Mouse (Mus musculus) forebrain, embryonic 15.5 days (tissue): ENCODE results near the gene Spindoc. TPM values are rescaled to one million over a fixed set of nuclear protein-coding genes. Genes with fewer than 3 reads are reported as not detected.

ENCODE experiments used
- ATAC-seq: fragments of 200-750 bp; cut with Nextera tagmentation; replicated peaks from 2 replicates; pipeline ENCODE4 v1.8.0; 2017; ENCODE audit warnings: mild to moderate bottlenecking, moderate TSS enrichment, moderate library complexity
- H3K27ac ChIP-seq: fragments of 300-500 bp; sonication (generic); replicated peaks from 2 replicates; pipeline ENCODE4 v1.5.1; 2015; ENCODE audit warnings: mild to moderate bottlenecking, inconsistent platforms
- H3K27me3 ChIP-seq: fragments of 300-500 bp; sonication (generic); 2 replicates; pipeline ENCODE4 v1.6.1; 2015; ENCODE audit warnings: inconsistent platforms
- H3K36me3 ChIP-seq: fragments of 300-500 bp; sonication (generic); 2 replicates; pipeline ENCODE4 v1.6.1; 2015; ENCODE audit warnings: mild to moderate bottlenecking, inconsistent platforms
- H3K4me1 ChIP-seq: fragments of 300-500 bp; sonication (generic); 2 replicates; pipeline ENCODE4 v1.6.1; 2015; ENCODE audit warnings: inconsistent platforms
- H3K4me2 ChIP-seq: fragments of 300-500 bp; sonication (generic); replicated peaks from 2 replicates; pipeline ENCODE4 v1.6.1; 2015; ENCODE audit warnings: mild to moderate bottlenecking, inconsistent platforms
- H3K4me3 ChIP-seq: fragments of 300-500 bp; sonication (generic); 2 replicates; pipeline ENCODE4 v1.5.1; 2015; ENCODE audit warnings: mild to moderate bottlenecking, inconsistent platforms
- H3K9ac ChIP-seq: fragments of 300-500 bp; sonication (generic); replicated peaks from 2 replicates; pipeline ENCODE4 v1.6.1; 2015; ENCODE audit warnings: mild to moderate bottlenecking, inconsistent platforms
- H3K9me3 ChIP-seq: fragments of 300-500 bp; sonication (generic); 2 replicates; pipeline ENCODE4 v1.6.1; 2016; ENCODE audit warnings: inconsistent platforms
- WGBS: fragments of 180-500 bp; shearing (Covaris S2); methylation state at CpG from one replicate; pipeline ENCODE4 v1.1.7; 2015; ENCODE audit warnings: mixed read lengths; 5-methylcytosine and 5-hydroxymethylcytosine counted together
- polyA plus RNA-seq: library from polyadenylated mRNA; unstranded; fragments of >200 nt; fragmentation: Nextera tagmentation; extraction: Ambion mirVana; gene quantifications from 2 replicates; pipeline ENCODE4 v1.2.1, GENCODE M21; 2015

Gene Spindoc
- polyA plus RNA-seq, 1 experiment from 2014 or later, result 43.9 TPM

DNA sequence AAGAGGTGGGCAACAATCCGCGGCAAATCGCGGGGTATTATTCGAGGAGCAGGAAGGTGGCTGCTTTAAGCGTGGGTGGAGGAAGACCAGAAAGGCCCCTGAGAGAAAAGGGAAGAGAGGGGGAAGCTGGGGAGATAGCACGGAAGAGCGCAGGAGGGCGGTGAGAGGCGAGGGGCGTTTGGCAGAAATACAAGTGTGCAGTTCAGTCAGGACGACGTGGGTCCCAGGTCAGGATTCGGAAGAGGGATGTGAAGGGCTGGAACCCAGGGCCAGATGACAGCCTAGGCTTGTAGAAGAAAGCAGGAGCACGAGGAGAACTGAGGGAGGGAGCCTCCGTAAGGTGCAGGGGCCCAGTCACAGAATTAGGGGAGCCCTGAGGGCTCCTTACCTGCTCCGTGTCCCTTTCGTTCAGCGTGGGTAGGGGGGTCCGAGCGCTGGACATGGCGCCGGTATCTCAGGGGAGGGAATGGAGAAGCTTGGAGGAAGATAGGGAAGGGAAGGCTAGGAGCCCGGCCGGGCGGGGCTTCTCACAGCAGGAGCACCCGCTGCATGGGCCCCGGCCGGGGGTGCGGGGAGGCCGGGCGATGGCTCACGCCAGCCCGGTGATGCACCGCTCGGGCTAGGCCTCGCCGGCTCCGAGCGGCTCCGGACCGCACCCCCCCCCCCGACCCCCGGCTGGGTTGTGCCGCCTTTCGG, 41.9 kb downstream of the Spindoc start:
- H3K4me3 ChIP-seq, result peak overlapping the region; percentile 95
- no peaks in the 10 kb centered on the region for H3K36me3 ChIP-seq
- H3K9me3 ChIP-seq, result no peaks in the 10 kb centered on the region
- under 1% methylated on average over 33 of the region's 46 CpGs for WGBS
- peak overlapping the region; percentile 99 for H3K9ac ChIP-seq
- peaks cover 52% of the 10 kb centered on the region for H3K4me1 ChIP-seq
- peak; percentile 84 for ATAC-seq
- peak overlapping the region; percentile 88 for H3K4me2 ChIP-seq
- no peaks in the 10 kb centered on the region for H3K27me3 ChIP-seq
- peak overlapping the region; percentile 90 for H3K27ac ChIP-seq

DNA sequence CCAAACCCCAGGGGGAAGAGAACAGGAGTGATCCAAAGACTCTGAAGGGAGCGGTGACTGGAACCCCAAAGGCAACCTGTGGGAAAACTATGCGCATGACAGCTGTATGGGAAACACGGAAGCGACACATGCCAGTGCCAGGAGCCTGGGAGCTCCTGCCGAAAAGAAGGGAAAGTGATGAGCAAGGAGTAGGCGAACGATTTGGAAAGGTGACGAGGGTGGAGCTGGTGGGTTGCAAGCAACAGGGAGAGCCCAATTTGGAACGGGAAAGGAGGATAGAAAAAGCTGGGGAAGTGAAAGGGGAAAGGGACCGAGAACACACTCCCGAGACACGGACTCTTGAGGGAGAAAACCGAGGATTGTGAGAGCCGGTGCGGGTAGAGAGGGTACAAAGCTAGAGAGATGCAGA, 42.4 kb downstream of the Spindoc start:
- ATAC-seq, result no peak
- Histone ChIP-seq H3K4me2 (peak overlapping the region; percentile 88), H3K9me3 (no peaks in the 10 kb centered on the region), H3K36me3 (no peaks in the 10 kb centered on the region), H3K9ac (peak overlapping the region; percentile 99), H3K4me3 (peak overlapping the region; percentile 95), H3K4me1 (peaks cover 54% of the 10 kb centered on the region), H3K27me3 (no peaks in the 10 kb centered on the region), H3K27ac (peak overlapping the region; percentile 90; the same call in 1 of the 2 replicates)
- WGBS, result 2% methylated on average over 15 of the region's 15 CpGs

DNA sequence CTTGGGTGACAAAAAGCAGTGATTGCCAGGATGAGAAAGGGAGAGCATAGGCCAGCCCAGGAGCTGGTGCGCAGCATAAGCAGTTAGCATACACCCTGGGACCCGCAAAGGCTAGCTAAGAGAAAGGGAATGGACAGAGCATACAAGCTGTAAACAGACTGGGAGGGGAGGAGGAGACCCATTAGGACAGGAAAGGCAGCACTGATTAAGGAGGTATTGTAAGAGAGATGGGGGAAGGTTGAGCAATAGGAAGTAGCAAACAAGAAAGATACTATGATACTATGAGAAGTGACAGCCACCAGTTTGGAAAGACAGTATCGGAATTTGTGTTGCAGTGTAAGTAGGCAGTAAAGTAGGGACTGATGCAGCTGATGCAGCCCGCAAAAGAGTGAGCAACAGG, 42.9 kb downstream of the Spindoc start:
- Histone ChIP-seq H3K4me1 (peaks cover 54% of the 10 kb centered on the region), H3K4me3 (peak overlapping the region; percentile 95), H3K9me3 (no peaks in the 10 kb centered on the region), H3K27me3 (no peaks in the 10 kb centered on the region), H3K4me2 (peak overlapping the region; percentile 88), H3K36me3 (no peaks in the 10 kb centered on the region), H3K9ac (peak overlapping the region; percentile 99), H3K27ac (no peak overlapping the region)
- ATAC-seq, result no peak
- WGBS, result 47% methylated on average over 4 of the region's 4 CpGs

DNA sequence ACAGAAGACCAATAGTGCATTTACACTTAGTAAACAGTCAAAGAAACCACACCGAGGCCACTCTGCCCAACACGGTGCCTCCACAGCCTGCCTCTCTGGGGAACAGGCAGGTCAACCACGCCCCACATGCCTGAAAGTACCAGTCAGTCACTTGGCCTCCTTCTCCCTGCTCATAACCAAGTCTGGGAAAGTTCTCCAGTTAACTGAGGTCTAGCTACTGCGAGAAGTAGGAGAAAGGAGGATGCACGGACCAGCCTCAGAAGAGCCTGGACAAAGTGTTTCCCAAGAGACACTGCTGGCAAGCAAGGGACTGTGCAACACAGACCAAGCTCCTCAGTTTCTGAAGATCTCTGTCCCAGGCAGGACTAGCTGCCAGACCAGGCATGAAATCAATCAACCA, 43.8 kb downstream of the Spindoc start:
- H3K27ac ChIP-seq, result no peak overlapping the region

DNA sequence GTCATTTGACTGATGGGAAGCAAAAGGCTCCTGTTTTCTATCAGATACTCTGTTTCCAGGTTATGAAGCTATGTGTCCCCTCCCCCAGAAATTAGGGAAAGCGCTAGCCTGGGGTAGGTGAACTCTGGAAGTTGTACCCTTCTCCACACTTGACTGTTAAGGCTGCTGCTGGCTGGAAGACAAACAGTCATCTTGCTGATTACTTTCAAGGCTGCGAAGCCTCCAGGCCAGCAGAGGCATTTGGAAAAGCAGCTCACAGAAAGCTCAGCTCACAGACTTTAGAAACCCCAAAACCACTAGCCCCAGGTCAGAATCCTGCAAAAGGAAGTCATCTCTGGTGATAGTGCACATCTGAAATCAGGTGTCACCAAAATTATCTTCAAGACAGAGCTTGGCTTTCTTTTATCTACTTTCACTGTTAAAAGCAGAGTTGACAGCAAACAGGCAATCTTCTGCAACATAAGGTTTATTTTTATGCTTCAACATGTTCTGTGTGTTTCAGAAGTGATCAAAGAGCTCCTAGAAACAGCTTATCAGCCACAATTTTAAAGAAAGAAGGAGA, 44.9 kb downstream of the Spindoc start:
- WGBS, result 92% methylated on average over 2 of the region's 2 CpGs
- no peak for ATAC-seq
- Histone ChIP-seq H3K9ac (no peak overlapping the region), H3K4me2 (no peak overlapping the region), H3K4me3 (no peak overlapping the region), H3K4me1 (peaks cover 54% of the 10 kb centered on the region), H3K9me3 (no peaks in the 10 kb centered on the region), H3K27ac (no peak overlapping the region), H3K27me3 (no peaks in the 10 kb centered on the region), H3K36me3 (no peaks in the 10 kb centered on the region)

More for the DNA sequence above, 43.8 kb downstream of the Spindoc start:
- 68% methylated on average over 5 of the region's 5 CpGs for WGBS
- ATAC-seq, result no peak
- Histone ChIP-seq H3K4me2 (peak overlapping the region; percentile 88), H3K4me1 (peaks cover 54% of the 10 kb centered on the region), H3K36me3 (no peaks in the 10 kb centered on the region), H3K27me3 (no peaks in the 10 kb centered on the region), H3K9ac (peak overlapping the region; percentile 99), H3K9me3 (no peaks in the 10 kb centered on the region), H3K4me3 (peak overlapping the region; percentile 95)

DNA sequence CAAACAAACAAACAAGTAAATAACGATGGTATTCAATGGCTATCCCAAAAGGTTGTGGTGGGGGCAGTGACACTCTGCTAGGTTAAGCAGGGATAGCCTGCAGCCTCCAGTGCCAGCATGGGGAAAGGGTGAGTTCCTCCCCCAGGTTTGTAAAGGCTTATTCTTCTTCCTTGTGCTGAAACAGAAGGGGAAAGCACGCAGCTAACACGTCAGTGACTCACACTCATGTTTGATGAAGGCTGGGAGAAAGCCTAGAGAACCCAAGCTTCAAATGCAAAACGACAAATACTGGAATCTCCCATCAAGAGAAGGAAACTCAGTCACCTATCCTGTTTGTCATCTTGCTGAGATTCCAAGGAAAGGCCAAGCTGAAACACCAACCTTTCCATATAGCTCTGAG, 47.1 kb downstream of the Spindoc start:
- H3K9ac ChIP-seq, result no peak overlapping the region
- 90% methylated on average over 4 of the region's 4 CpGs for WGBS
- H3K9me3 ChIP-seq, result no peaks in the 10 kb centered on the region
- H3K27ac ChIP-seq, result no peak overlapping the region
- H3K4me2 ChIP-seq, result no peak overlapping the region
- H3K4me3 ChIP-seq, result no peak overlapping the region
- no peak for ATAC-seq
- H3K36me3 ChIP-seq, result no peaks in the 10 kb centered on the region
- peaks cover 47% of the 10 kb centered on the region for H3K4me1 ChIP-seq
- no peaks in the 10 kb centered on the region for H3K27me3 ChIP-seq

DNA sequence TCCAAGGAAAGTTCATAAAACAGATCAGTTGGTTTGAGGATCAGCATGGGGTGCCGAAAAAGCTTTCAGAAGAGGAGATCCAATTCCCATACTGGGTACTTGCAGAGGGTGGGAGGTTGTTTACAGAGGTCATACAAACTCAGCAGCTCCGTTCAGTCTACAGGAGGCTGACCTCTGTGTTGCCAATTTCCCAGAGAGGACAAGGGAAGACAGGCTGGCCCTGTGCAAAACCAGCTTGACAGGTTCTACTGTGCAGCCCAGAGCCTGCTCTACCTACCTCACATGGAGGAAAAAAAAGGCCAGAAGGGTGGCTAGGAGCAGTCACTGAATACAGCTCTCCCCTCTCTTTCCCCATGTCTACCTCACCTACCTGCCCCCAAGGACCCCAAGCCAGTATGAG, 48.7 kb downstream of the Spindoc start:
- no peaks in the 10 kb centered on the region for H3K27me3 ChIP-seq
- ATAC-seq, result no peak
- no peak overlapping the region for H3K27ac ChIP-seq
- peaks cover 31% of the 10 kb centered on the region for H3K4me1 ChIP-seq
- H3K4me3 ChIP-seq, result no peak overlapping the region
- no peak overlapping the region for H3K9ac ChIP-seq
- 88% methylated on average over 2 of the region's 2 CpGs for WGBS
- no peak overlapping the region for H3K4me2 ChIP-seq
- peaks cover 3% of the 10 kb centered on the region; the same call in 1 of the 2 replicates for H3K36me3 ChIP-seq
- H3K9me3 ChIP-seq, result no peaks in the 10 kb centered on the region

DNA sequence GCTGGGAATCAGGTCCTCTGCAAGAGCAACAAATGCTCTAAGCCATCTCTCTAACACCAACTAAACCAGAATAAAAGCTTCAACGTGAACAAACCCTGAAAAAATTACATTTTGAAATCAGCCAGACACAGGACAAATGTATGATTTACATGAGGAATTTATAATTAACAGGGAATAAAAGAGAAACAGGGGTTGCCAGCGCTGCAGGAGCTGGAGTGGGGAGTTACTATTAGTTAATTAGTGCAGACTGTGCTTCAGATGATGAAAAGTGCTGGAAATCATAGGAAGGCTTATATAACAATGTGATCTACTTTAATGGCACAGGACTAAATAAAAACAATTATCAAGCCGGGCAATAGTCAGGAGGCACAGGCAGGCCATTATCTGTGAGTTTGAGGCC, 61.4 kb downstream of the Spindoc start:
- H3K27me3 ChIP-seq, result no peaks in the 10 kb centered on the region
- ATAC-seq, result no peak
- 42% methylated on average over 3 of the region's 3 CpGs for WGBS
- H3K4me2 ChIP-seq, result no peak overlapping the region
- peaks cover 3% of the 10 kb centered on the region; the same call in 1 of the 2 replicates for H3K4me1 ChIP-seq
- H3K9me3 ChIP-seq, result no peaks in the 10 kb centered on the region
- H3K4me3 ChIP-seq, result no peak overlapping the region
- no peak overlapping the region for H3K9ac ChIP-seq
- H3K36me3 ChIP-seq, result no peaks in the 10 kb centered on the region
- no peak overlapping the region for H3K27ac ChIP-seq

DNA sequence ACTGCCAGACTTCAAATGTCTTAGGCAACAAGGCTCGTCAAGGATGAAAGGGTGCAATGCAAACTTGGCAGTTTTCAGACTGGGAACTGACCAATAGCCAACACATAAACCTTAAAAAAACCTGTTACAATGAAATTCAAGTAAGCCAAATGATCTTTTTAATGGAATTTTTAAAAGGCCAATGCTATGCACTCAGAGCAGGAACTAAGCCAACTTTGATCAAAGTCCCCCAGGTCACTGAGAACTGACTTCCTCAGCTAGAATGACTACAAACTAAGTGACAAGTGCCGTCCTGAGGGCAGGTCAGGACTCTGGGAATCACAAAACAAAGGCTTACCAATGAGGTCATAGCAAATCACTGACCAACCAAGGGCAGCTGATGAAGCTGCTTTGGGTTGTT, 62.6 kb downstream of the Spindoc start:
- no peak for ATAC-seq
- Histone ChIP-seq H3K9ac (no peak overlapping the region), H3K4me1 (peaks cover 16% of the 10 kb centered on the region), H3K4me3 (no peak overlapping the region), H3K27me3 (no peaks in the 10 kb centered on the region), H3K36me3 (no peaks in the 10 kb centered on the region), H3K27ac (no peak overlapping the region), H3K4me2 (no peak overlapping the region), H3K9me3 (no peaks in the 10 kb centered on the region)
- 47% methylated on average over 2 of the region's 2 CpGs for WGBS

DNA sequence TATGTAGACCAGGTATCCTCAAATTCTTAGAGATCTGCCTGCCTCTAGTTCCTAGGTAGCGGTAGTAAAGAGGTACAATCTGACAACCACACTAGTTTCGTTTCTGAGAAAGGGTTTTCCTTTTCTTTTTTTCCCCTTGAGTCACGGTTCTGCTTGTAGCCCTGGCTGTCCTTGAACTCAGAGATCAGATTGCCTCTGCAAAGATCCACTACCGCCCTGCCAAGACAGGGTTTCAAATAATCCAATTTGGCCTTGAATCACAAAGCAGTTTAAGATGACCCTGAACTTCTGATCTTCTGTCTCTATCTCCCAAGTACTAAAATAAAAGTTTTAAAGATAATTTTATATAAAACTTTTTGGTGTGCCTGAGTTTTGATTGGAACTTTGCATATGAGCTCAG, 65.1 kb downstream of the Spindoc start:
- WGBS, result 90% methylated on average over 4 of the region's 4 CpGs
- Histone ChIP-seq H3K4me1 (peaks cover 23% of the 10 kb centered on the region), H3K9me3 (no peaks in the 10 kb centered on the region), H3K36me3 (no peaks in the 10 kb centered on the region), H3K27me3 (no peaks in the 10 kb centered on the region), H3K9ac (no peak overlapping the region), H3K4me3 (no peak overlapping the region), H3K4me2 (no peak overlapping the region), H3K27ac (no peak overlapping the region)
- ATAC-seq, result no peak

DNA sequence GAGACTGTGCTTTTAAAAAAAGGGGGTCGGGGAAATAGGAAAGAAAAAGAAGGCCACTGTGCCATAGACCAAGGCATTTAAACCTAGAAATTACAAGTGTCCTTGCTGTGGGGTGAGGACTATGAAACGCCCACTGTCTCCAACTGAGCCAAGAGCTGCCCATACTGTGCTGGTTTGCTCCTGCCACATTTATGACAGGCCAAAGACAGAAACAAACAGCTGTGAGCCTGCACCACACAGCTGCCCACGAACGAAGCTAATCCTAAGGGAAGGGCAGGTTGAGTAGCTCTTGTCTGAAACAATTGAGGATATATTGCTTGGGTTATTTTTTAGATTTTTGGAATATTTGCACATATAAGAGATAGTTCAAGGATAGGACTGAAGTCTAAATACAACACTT, 66.0 kb downstream of the Spindoc start:
- H3K9ac ChIP-seq, result no peak overlapping the region
- H3K4me1 ChIP-seq, result peaks cover 27% of the 10 kb centered on the region
- no peak overlapping the region for H3K4me2 ChIP-seq
- no peaks in the 10 kb centered on the region for H3K9me3 ChIP-seq
- no peaks in the 10 kb centered on the region for H3K36me3 ChIP-seq
- WGBS, result 85% methylated on average over 4 of the region's 4 CpGs
- no peak overlapping the region for H3K27ac ChIP-seq
- H3K4me3 ChIP-seq, result no peak overlapping the region
- ATAC-seq, result no peak
- H3K27me3 ChIP-seq, result no peaks in the 10 kb centered on the region

DNA sequence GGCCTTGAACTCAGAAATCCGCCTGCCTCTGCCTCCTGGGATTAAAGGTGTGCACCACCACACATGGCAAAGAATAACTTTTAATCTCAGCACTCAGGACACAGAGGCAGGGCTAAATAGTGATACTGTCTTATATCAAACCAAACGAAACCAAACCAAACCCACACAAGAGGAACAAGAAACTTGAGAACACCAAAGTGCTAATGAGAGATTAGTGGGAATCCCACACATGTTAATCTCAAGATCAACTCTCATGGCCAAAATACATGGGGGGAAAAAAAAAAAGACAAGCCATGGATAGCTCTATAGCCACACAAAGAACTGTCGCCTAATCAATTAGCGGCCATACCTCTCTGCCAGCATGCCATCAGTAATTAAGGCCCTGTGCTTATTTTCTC, 67.2 kb downstream of the Spindoc start:
- H3K9ac ChIP-seq, result no peak overlapping the region
- WGBS, result 43% methylated on average over 4 of the region's 4 CpGs
- H3K4me1 ChIP-seq, result peaks cover 38% of the 10 kb centered on the region
- H3K4me3 ChIP-seq, result no peak overlapping the region
- H3K36me3 ChIP-seq, result no peaks in the 10 kb centered on the region
- H3K27me3 ChIP-seq, result no peaks in the 10 kb centered on the region
- no peaks in the 10 kb centered on the region for H3K9me3 ChIP-seq
- no peak for ATAC-seq
- H3K4me2 ChIP-seq, result no peak overlapping the region
- peak overlapping the region; percentile 57 for H3K27ac ChIP-seq
